Mouse (Mus musculus) 416B (cell line): ENCODE data around the gene Pold4.
"Not testable (repeated sequence)": the region's sequence is repeated elsewhere in the genome, so short reads cannot be mapped to it uniquely, and the experiment has no call there.

Experiments
- DNase-seq: peaks from one replicate; pipeline ENCODE4 v3.0.0; 2011; ENCODE audit warnings: low read depth

The Pold4 gene

GRCm38 (mm10) chr19:4227894-4228678 is 3.6 kb upstream of the Pold4 start:
- peak; percentile 88 for DNase-seq

GRCm38 (mm10) chr19:4228891-4229290 is 2.8 kb upstream of the Pold4 start:
- DNase-seq, result no peak

GRCm38 (mm10) chr19:4229451-4230076 is 2.1 kb upstream of the Pold4 start:
- no peak for DNase-seq

GRCm38 (mm10) chr19:4230415-4230814 is 1.3 kb upstream of the Pold4 start:
- DNase-seq, result peak; percentile 29

- DNase-seq, result peak; percentile 90
These were observed 480 bp downstream of the Pold4 start for GRCm38 (mm10) chr19:4232186-4232572.

- DNase-seq, result no peak
These were observed 952 bp downstream of the Pold4 start for GRCm38 (mm10) chr19:4232651-4233050.

- DNase-seq, result no peak
These were observed 2.8 kb downstream of the Pold4 start for GRCm38 (mm10) chr19:4234548-4234947.

GRCm38 (mm10) chr19:4240247-4240668 is 8.6 kb downstream of the Pold4 start:
- DNase-seq, result no peak

- DNase-seq, result peak; percentile 46
These were observed 10.7 kb downstream of the Pold4 start for GRCm38 (mm10) chr19:4242416-4242815.

- no peak for DNase-seq
These were observed 13.1 kb downstream of the Pold4 start for GRCm38 (mm10) chr19:4244775-4245174.

- peak; percentile 48 for DNase-seq
These were observed 15.3 kb downstream of the Pold4 start for GRCm38 (mm10) chr19:4247010-4247409.

GRCm38 (mm10) chr19:4248683-4249082 is 17.0 kb downstream of the Pold4 start:
- not testable (repeated sequence) for DNase-seq

GRCm38 (mm10) chr19:4254230-4254629 is 22.5 kb downstream of the Pold4 start:
- no peak for DNase-seq

- peak; percentile 53 for DNase-seq
These were observed 24.0 kb downstream of the Pold4 start for GRCm38 (mm10) chr19:4255583-4256162.

- DNase-seq, result peak; percentile 95
These were observed 25.7 kb downstream of the Pold4 start for GRCm38 (mm10) chr19:4257216-4257896.

GRCm38 (mm10) chr19:4257897-4258252 is 26.2 kb downstream of the Pold4 start:
- DNase-seq, result no peak

- DNase-seq, result peak; percentile 64
These were observed 29.5 kb downstream of the Pold4 start for GRCm38 (mm10) chr19:4261038-4261698.

GRCm38 (mm10) chr19:4262756-4263155 is 31.1 kb downstream of the Pold4 start:
- no peak for DNase-seq

GRCm38 (mm10) chr19:4263702-4264101 is 32.0 kb downstream of the Pold4 start:
- DNase-seq, result no peak

- DNase-seq, result no peak
These were observed 32.6 kb downstream of the Pold4 start for GRCm38 (mm10) chr19:4264171-4264780.

GRCm38 (mm10) chr19:4265956-4266355 is 34.3 kb downstream of the Pold4 start:
- peak; percentile 49 for DNase-seq
